Mouse (Mus musculus) kidney, embryonic 16.5 days (tissue): ENCODE measurements around the gene Stard10. TPM values are rescaled to one million over a fixed set of nuclear protein-coding genes. Genes with fewer than 3 reads are reported as not detected.

Source experiments
- ATAC-seq: fragments of 200-750 bp; cut with Nextera tagmentation; 2 replicates; pipeline ENCODE4 v1.8.0; 2017; ENCODE audit warnings: moderate TSS enrichment; ENCODE audit not compliant: low FRiP score, low TSS enrichment
- H3K27ac ChIP-seq: fragments of 300-500 bp; sonication (generic); 2 replicates; pipeline ENCODE4 v1.5.1; 2014; ENCODE audit warnings: low read length
- H3K27me3 ChIP-seq: fragments of 300-500 bp; sonication (generic); 2 replicates; pipeline ENCODE4 v1.6.1; 2014; ENCODE audit warnings: low read length, control low read depth, mixed read lengths; ENCODE audit not compliant: insufficient read depth
- H3K36me3 ChIP-seq: fragments of 300-500 bp; sonication (generic); 2 replicates; pipeline ENCODE4 v1.6.1; 2014; ENCODE audit warnings: low read length, control low read depth, mixed read lengths; ENCODE audit not compliant: insufficient read depth
- H3K4me1 ChIP-seq: fragments of 300-500 bp; sonication (generic); 2 replicates; pipeline ENCODE4 v1.6.1; 2014; ENCODE audit warnings: low read length, control low read depth, mixed read lengths; ENCODE audit not compliant: insufficient read depth
- H3K4me2 ChIP-seq: fragments of 300-500 bp; sonication (generic); replicated peaks from 2 replicates; pipeline ENCODE4 v1.6.1; 2014; ENCODE audit warnings: low read depth, low read length
- H3K4me3 ChIP-seq: fragments of 300-500 bp; sonication (generic); 2 replicates; pipeline ENCODE4 v1.5.1; 2014; ENCODE audit warnings: mild to moderate bottlenecking, low read length
- H3K9ac ChIP-seq: fragments of 300-500 bp; sonication (generic); replicated peaks from 2 replicates; pipeline ENCODE4 v1.6.1; 2014; ENCODE audit warnings: low read length
- H3K9me3 ChIP-seq: fragments of 300-500 bp; sonication (generic); 2 replicates; pipeline ENCODE4 v1.6.1; 2016; ENCODE audit warnings: low read length, control low read depth
- WGBS: fragments of 180-500 bp; shearing (Covaris S2); extraction: QIAGEN DNeasy Blood & Tissue Kit; methylation state at CpG from one replicate; pipeline ENCODE4 v1.1.7; 2014; 5-methylcytosine and 5-hydroxymethylcytosine counted together
- polyA plus RNA-seq: library from polyadenylated mRNA; unstranded; fragments of >200 nt; fragmentation: Nextera tagmentation; extraction: Ambion mirVana; gene quantifications from 2 replicates; pipeline ENCODE4 v1.2.1, GENCODE M21; 2015

Stard10 gene
- polyA plus RNA-seq, 1 experiment from 2014 or later = 66.8 TPM

GRCm38 (mm10) chr7:101315699-101316098 lies 1.2 kb upstream of the Stard10 start:
- Histone ChIP-seq H3K27me3 (no peaks in the 10 kb centered on the region), H3K9ac (no peak overlapping the region), H3K4me3 (no peak overlapping the region), H3K4me2 (no peak overlapping the region), H3K27ac (no peak overlapping the region), H3K4me1 (peaks cover 11% of the 10 kb centered on the region), H3K36me3 (no peaks in the 10 kb centered on the region), H3K9me3 (no peaks in the 10 kb centered on the region)
- no peak for ATAC-seq

- no peak overlapping the region for H3K9ac ChIP-seq
- peaks cover 10% of the 10 kb centered on the region for H3K4me1 ChIP-seq
- H3K4me2 ChIP-seq = no peak overlapping the region
- H3K36me3 ChIP-seq = no peaks in the 10 kb centered on the region
- no peak for ATAC-seq
- H3K9me3 ChIP-seq = no peaks in the 10 kb centered on the region
- no peak overlapping the region for H3K4me3 ChIP-seq
- no peak overlapping the region for H3K27ac ChIP-seq
- WGBS = 67% methylated on average over 6 of the region's 6 CpGs
- no peaks in the 10 kb centered on the region for H3K27me3 ChIP-seq
These were observed 290 bp upstream of the Stard10 start for GRCm38 (mm10) chr7:101316591-101317001.

- Histone ChIP-seq H3K27me3 (no peaks in the 10 kb centered on the region), H3K9me3 (no peaks in the 10 kb centered on the region), H3K4me2 (no peak overlapping the region), H3K9ac (no peak overlapping the region), H3K4me3 (no peak overlapping the region), H3K36me3 (no peaks in the 10 kb centered on the region), H3K27ac (no peak overlapping the region), H3K4me1 (peaks cover 27% of the 10 kb centered on the region)
- 67% methylated on average over 4 of the region's 4 CpGs for WGBS
- no peak for ATAC-seq
These were observed 2.0 kb downstream of the Stard10 start for GRCm38 (mm10) chr7:101318848-101319247.

DNA sequence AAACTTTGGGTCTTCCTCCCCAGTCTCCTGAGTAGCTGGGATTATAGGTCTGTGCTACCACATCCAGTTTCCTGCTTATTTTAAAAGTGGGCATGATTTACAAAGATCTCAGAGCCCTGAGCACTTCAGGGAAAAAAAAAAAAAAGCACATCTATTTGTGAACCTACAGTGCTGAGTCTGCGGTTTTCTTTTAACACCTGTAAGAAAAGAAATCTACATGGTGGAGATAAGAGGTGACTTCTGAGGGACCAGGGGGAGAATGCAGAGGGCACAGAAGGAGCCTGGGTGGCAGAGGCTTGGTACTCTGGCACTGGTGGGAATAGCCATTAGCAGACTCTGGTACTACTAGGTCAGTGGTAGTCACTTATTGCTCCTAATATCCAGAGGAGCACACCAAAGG lies 2.9 kb downstream of the Stard10 start:
- ATAC-seq = no peak
- H3K4me3 ChIP-seq = no peak overlapping the region
- H3K27ac ChIP-seq = no peak overlapping the region
- H3K27me3 ChIP-seq = no peaks in the 10 kb centered on the region
- no peak overlapping the region for H3K9ac ChIP-seq
- H3K4me2 ChIP-seq = no peak overlapping the region
- no peaks in the 10 kb centered on the region for H3K36me3 ChIP-seq
- no peaks in the 10 kb centered on the region for H3K9me3 ChIP-seq
- WGBS = 89% methylated on average over 1 of the region's 1 CpGs
- peaks cover 36% of the 10 kb centered on the region for H3K4me1 ChIP-seq

DNA sequence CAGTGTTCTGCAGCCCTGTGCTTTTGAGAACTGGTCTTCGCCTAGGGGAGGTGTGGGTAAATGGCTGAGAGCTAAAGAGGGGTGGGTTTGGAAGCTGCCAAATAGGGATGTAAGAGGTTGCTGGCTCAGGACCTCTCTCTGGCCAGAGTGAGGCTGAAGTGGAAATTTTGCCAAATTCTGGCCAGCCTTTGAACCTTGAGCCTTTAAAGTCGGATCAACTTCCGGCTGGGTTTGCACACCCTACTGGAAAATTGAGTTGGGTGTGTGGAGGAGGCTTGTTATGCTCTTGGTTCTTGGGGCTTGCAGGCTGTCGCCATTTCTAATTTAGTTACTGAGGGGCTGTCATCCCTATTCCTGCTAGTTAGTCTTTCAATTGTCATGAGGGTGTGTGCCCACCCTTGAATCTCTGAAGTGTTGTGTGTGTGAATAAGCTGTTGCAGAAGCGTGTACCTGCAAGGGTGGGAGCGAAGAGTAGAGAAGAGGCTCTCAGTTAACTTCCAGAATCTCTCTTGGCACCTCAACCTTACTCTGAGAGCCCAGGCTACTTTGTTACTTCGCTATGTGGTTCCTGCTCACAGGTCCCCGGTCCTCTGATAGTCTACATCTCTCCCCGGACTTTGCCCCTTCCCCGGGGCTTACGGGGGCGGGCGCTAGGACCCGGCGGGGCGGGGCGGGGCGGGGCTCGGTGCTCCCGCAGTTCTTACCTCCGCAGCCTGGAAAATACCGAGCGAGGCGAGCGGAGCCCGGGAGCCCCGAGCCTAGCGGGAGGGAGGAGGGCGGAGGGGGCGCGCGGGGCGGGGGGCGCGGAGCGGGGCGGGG lies 3.7 kb downstream of the Stard10 start:
- peak; percentile 78 for ATAC-seq
- 3% methylated on average over 20 of the region's 37 CpGs for WGBS
- H3K4me3 ChIP-seq = peak overlapping the region; percentile 63
- H3K9ac ChIP-seq = peak overlapping the region; percentile 72
- H3K4me2 ChIP-seq = peak overlapping the region; percentile 95
- H3K36me3 ChIP-seq = no peaks in the 10 kb centered on the region
- no peaks in the 10 kb centered on the region for H3K27me3 ChIP-seq
- H3K9me3 ChIP-seq = no peaks in the 10 kb centered on the region
- peak overlapping the region; percentile 82 for H3K27ac ChIP-seq
- peaks cover 36% of the 10 kb centered on the region for H3K4me1 ChIP-seq

DNA sequence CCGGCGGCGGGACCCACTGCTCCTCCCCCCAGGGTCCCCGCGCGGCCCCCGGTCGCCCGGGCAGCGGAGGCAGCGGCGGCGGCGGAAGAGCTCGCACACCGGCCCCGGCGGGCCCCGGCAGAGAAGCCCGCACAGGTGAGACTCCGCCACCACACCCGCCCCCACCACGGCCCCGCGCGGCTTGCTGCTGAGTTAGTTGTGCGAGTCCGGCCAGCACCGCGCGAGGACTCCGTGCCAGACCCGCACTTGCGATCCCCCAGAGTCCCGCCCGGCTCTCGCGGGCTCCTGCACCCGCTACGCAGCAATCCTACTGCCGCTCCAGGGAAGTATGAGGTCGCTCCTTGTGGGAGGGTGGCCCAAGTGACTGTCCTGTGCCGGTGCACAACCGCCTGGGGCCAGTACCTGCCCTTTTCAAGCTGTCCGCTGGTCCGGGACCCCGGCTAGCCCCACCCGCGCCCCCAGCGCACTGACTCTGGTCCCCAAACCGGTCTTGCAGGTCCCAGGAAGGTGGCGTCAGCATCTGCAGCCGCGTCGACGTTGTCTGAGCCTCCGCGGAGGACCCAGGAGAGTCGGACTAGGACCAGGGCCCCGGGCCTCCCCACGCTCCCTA lies 4.4 kb downstream of the Stard10 start:
- peak overlapping the region; percentile 63 for H3K4me3 ChIP-seq
- no peaks in the 10 kb centered on the region for H3K36me3 ChIP-seq
- peak; percentile 76 for ATAC-seq
- H3K4me2 ChIP-seq = peak overlapping the region; percentile 95
- WGBS = under 1% methylated on average over 53 of the region's 61 CpGs
- no peaks in the 10 kb centered on the region for H3K27me3 ChIP-seq
- H3K4me1 ChIP-seq = peaks cover 36% of the 10 kb centered on the region
- no peaks in the 10 kb centered on the region for H3K9me3 ChIP-seq
- peak overlapping the region; percentile 82 for H3K27ac ChIP-seq
- peak overlapping the region; percentile 72 for H3K9ac ChIP-seq

- H3K27ac ChIP-seq = 0 out of 2 replicates have a peak overlapping the region, but pooled peaks have one; percentile 1
- peak overlapping the region; percentile 63 for H3K4me3 ChIP-seq
- peak overlapping the region; percentile 95 for H3K4me2 ChIP-seq
- H3K9ac ChIP-seq = no peak overlapping the region; the same call in 1 of the 2 replicates
- H3K4me1 ChIP-seq = peaks cover 39% of the 10 kb centered on the region
- H3K9me3 ChIP-seq = no peaks in the 10 kb centered on the region
- 40% methylated on average over 4 of the region's 4 CpGs for WGBS
- peak; percentile 20; the same call in 1 of the 2 replicates for ATAC-seq
- no peaks in the 10 kb centered on the region for H3K36me3 ChIP-seq
- H3K27me3 ChIP-seq = no peaks in the 10 kb centered on the region
These were observed 6.3 kb downstream of the Stard10 start for GRCm38 (mm10) chr7:101323141-101323594.

DNA sequence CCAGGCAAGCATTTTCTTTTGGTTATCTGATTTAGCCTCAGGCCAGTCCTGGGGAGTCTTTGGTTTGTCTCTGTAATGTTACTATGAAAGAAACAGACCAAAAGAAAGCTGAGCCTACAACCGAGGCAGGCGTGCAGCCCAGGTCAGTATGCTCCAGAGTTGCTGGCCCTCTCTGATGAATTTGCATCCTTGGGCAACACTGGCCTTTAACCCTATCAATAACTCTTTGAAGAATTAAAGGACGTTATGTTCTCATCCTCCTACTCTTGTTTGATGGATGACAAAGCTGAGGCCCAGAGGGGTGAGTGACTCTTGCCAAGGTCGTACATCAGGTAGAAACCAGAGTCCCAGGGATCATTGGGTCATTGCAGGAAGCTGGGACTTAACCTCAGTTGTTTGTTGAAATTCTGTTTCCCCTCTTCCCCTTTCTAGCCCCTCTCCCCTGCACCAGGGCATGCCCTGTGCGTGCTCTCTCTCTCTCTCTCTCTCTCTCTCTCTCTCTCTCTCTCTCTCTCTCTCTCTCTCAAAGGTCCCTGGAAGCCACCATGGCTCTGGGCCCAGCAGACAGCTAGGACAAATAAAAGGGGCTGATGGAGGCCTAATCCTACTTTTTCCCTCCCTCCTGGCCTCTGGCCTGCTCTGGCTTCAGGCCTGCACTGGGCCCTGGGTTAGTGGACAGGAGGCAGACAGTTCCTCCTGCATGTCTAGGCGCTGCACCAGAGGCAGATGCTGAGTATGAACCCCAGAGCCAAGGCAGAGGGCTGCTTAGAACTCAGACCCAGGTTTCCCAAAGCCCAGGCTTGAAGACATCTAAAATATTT lies 7.5 kb downstream of the Stard10 start:
- 43% methylated on average over 6 of the region's 6 CpGs for WGBS
- no peak for ATAC-seq
- Histone ChIP-seq H3K9me3 (no peaks in the 10 kb centered on the region), H3K9ac (peak overlapping the region; percentile 15; the same call in 1 of the 2 replicates), H3K4me2 (no peak overlapping the region), H3K27me3 (no peaks in the 10 kb centered on the region), H3K4me3 (no peak overlapping the region), H3K36me3 (no peaks in the 10 kb centered on the region), H3K27ac (no peak overlapping the region), H3K4me1 (peaks cover 42% of the 10 kb centered on the region)

- H3K36me3 ChIP-seq = no peaks in the 10 kb centered on the region
These were observed 9.1 kb downstream of the Stard10 start for GRCm38 (mm10) chr7:101326006-101326405.

More at GRCm38 (mm10) chr7:101326006-101326405, 9.1 kb downstream of the Stard10 start:
- peaks cover 34% of the 10 kb centered on the region for H3K4me1 ChIP-seq
- H3K9me3 ChIP-seq = no peaks in the 10 kb centered on the region
- WGBS = 78% methylated on average over 5 of the region's 5 CpGs
- H3K27ac ChIP-seq = no peak overlapping the region
- H3K4me3 ChIP-seq = no peak overlapping the region
- ATAC-seq = no peak
- no peak overlapping the region for H3K4me2 ChIP-seq
- H3K27me3 ChIP-seq = no peaks in the 10 kb centered on the region
- H3K9ac ChIP-seq = no peak overlapping the region
